Mouse (Mus musculus): ENCODE measurements around the gene Pdia2.

Gene Pdia2

GRCm38 (mm10) chr17:26198892-26199291, at the start of gene Pdia2:
TSS of gene Pdia2 (minus strand) at chr17:26199087.
- DNase-seq: no peak

DNA sequence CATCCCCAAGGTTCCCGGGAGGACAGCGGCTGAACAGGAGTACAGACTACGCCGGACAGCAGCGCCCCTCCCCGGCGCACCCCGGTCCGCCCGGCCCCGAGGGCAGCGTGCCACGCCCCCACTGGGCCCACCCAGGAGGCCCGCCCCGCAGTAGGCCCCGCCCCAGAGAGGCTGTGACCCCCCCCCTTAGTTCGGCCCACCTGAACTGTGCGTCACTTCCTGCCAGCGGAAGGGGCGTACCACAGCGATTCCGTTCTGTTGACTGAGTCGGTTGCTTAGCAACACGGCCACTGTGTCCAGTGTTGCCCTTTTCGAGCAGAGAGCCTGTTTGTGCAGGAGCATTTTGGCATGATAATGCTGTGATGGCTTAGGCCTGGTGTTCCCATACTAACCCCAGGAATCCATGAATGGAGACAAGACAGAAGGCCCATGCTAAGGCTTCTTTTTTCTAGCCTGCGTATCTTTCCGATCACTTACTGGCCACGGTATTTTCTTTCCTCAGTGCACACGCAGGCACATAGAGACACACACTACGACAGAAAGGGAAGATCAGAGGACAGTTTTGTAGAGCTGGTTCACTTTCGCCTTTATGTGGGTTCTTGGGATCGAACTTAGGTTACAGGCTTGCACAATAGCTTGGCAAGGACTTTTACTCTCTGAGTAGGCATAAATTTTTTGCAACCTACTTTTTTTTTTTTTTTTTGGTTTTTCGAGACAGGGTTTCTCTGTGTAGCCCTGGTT, 45.4 kb upstream of the Pdia2 start, which contains the start of gene Fam234a:
Gene Fam234a (minus strand): TSS at position 142 of the 741 bp plus-strand sequence.
- DNase-seq: peak; percentile 98 to 99

DNA sequence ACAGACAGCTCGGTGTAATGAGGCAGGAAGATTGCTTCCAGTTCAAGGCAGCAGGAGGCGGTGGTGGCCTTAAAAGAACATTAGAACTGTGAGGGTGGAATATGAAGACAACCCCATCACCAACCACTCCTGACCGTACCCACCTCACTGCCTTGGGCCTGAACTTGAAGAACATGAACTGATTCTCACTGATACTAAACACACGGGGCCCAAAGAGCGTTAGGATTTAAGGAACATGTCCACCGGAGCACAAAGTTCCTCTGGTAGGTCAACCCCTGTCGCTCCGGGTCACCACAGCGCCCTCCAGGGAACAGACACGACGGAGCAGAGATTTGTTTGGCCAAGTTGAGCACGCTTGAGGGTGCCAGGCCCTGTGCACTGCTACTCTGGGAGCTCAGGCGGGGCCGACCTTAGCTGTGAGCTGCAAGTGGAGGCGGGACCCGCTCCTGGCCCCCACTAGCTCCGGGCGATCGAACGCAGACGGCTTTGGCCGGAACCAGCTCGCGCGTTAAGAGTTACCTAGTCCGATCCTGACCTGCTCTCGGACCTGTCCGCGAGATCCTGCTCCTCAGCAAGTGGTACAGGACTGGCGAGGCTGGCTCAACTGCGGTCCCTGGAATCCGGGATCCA, 44.7 kb upstream of the Pdia2 start:
- peak; percentile 76 to 91 for DNase-seq

GRCm38 (mm10) chr17:26240990-26241389, 42.1 kb upstream of the Pdia2 start:
- no peak for DNase-seq

- no peak for DNase-seq
Observed at GRCm38 (mm10) chr17:26240120-26240790, 41.4 kb upstream of the Pdia2 start.

DNA sequence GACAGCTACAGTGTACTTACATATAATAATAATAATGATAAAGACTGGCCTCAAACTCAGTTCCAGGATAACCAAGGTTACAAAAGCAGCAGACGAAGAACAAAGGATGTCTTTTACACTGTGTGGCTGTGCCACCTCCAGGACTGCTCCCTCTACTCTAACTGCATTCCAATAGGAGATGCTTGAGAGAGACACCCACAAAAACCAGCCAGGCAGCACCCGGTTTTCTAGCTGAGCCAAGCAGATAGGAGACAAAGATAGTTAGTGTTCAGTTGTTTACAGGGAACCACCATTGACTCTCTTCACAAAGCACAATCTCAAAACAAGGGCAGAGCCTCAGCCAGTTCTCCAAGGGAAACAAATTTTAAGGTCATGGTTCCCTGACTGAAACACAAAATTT, 40.7 kb upstream of the Pdia2 start:
- no peak for DNase-seq

DNA sequence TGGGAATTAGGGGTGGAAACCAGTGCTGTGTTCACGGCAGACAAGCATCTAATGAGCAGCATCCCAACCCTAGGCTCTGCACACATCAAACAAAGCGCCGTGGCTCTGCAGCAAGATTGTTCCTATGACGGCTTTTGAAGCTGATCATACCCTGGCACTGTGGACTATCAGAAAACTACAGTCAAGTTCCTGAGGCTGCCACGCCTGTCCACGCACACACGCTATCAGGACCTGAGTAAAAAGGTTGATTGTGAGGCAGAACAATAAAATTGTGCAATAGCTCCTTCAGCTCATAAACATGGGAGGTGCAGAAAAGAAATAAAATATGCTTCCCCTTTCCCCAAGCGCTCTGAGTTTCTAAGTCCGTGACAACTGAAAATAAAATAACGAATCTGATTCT, 38.8 kb upstream of the Pdia2 start:
- no peak for DNase-seq

- DNase-seq: no peak
Observed at GRCm38 (mm10) chr17:26235077-26235815, 36.4 kb upstream of the Pdia2 start.

- no peak for DNase-seq
Observed at GRCm38 (mm10) chr17:26234386-26234785, 35.5 kb upstream of the Pdia2 start.

DNA sequence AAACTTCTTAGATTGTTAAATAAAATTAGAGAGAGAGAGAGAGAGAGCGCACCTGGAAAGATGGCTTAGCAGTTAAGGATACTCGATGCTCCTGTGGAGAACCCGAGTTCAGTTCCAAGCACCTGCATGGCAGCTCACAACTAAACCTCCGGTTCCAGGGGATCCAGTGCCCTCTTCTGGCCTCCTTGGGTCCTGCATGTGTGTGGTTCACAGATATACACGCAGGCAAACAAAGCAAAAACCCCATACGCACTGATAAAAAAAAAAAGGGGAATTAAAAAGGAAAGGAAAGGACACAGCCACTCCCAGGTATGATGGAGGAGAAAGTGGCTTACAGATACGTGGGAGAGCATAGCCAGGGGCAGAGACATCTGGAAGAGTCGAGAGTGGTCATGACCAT, 34.0 kb upstream of the Pdia2 start:
- peak in 1 of 2 experiments; percentile 23 for DNase-seq

DNA sequence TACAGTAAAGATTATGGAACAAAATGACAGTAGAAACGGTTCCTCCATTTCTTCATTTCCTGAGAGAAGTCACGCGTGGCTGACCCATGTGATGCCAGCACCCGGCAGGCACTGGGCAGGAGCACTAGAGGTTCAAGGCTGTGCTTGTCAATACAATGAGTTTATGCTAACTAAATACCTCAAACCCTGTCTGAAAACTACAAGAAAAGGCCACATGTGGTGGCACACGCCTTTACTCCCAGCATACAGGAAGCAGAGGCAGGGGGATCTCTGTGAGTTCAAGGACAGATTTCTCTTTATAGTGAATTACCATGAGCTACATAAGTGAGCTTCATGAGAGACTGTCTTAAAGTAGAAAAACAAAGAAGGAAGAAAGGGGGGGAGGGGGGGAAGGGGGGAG, 32.3 kb upstream of the Pdia2 start:
- no peak for DNase-seq

DNA sequence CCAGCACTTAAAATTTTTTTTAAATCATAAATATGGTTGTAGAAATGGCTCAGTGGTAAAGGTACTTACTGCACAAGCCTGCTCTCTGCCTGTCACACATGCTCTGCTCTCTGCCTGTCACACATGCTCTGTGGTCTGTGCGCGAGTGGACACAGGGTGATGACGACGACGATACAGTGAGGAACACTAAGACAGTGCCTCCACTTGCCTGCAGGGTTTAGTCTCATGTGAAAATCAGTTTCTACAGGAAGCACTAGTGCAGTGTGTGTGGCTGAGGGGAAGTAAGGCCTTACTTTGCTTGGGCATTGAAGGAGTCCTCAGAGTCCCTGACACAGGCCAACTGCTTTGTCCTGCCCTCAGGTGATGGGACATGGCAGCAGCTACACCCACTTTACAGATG, 30.9 kb upstream of the Pdia2 start:
- no peak for DNase-seq

DNA sequence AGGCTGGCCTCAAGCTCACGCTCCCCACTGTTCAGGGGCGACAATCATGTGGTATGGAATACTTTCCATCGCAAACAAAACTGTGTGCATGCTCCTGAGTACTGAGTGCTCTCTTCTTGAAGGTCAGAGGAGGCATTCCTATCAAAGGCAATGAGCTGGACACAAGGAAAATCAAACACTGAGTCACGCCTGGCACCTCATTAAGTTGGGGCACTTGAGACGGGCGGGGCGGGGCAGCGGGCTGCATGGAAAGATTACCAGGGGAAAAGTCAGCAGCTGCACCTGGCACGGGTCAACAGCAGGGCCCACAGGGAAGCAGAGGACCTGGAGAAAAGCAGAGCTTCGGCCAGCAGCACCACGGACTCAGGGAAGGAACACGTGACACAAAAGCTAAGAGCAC, 26.3 kb upstream of the Pdia2 start:
- DNase-seq: peak; percentile 55 to 81

GRCm38 (mm10) chr17:26221508-26221907, 22.6 kb upstream of the Pdia2 start:
- peak in 1 of 2 experiments; percentile 56 for DNase-seq

DNA sequence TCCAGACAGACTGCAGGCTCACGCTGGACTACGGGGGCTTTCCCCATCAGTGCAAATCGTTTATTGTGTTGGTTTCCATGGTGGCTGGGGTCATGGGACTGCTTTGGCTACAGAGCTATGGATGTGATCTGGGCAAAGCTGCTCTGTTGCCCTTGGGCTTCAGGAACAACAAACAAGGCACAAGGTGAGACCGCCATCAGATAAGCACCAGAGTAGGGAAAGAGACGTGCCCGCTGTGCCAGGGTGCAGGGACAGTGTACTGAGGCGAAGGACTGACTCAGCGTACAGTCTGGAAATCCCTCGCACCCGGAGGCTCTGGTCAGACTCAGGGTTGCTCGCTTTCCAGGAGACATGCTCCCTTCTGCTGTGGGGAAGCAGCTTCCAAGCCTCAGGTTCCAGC, 13.8 kb upstream of the Pdia2 start:
- DNase-seq: no peak

GRCm38 (mm10) chr17:26212241-26212640, 13.4 kb upstream of the Pdia2 start:
- no peak for DNase-seq

GRCm38 (mm10) chr17:26207686-26208085, 8.8 kb upstream of the Pdia2 start, which contains the start of gene Arhgdig:
TSS of gene Arhgdig (minus strand) at chr17:26207786.
- no peak for DNase-seq

GRCm38 (mm10) chr17:26206392-26206791, 7.5 kb upstream of the Pdia2 start:
- DNase-seq: no peak

- DNase-seq: no peak
Observed at GRCm38 (mm10) chr17:26204766-26205165, 5.9 kb upstream of the Pdia2 start.

DNA sequence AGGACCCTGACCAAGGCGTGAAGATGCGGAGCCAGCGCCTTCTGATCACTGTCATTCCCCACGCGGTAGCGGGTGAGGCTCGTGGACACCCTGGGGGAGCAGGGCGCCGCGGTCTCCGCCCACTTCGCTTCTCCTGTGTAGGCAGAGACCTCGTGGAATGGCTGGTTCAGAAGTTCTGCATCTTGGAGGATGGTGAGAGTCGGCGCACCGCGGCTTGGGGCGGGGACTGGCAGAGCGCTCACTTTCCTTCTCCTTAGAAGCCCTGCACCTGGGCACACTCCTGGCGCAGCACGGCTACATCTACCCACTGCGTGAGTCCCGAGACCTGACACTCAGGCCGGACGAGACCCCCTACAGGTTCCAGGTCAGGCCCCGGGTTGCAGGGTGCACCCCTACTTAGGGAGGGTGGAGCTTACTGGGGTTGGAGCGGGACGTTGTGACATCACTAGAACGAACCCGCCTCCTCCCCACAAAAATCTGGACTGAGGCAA, 4.5 kb upstream of the Pdia2 start:
- peak; percentile 32 to 56 for DNase-seq

DNA sequence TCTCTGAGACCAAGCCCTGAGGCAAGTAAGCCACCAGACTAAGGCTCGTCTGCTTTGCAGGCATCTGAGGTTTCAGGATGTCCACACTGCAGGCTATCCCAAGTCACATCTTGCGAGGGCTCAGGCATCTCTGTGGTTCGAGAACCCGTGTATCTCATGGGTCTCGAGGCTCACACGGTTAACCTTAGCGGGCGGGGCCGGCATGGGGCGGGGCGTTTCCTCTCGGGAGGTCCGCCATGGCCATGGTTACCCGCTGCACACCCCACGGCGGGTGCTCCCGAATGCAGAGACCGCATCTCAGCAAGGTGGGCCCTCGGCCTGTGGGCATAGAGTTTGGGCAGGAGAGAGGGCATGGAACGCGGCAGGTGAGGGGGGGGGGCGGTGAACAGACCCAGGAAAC, 3.9 kb upstream of the Pdia2 start, which contains the start of gene Rgs11:
Gene Rgs11 (plus strand): TSS at position 215 of the 400 bp plus-strand sequence.
- peak; percentile 46 to 61 for DNase-seq

DNA sequence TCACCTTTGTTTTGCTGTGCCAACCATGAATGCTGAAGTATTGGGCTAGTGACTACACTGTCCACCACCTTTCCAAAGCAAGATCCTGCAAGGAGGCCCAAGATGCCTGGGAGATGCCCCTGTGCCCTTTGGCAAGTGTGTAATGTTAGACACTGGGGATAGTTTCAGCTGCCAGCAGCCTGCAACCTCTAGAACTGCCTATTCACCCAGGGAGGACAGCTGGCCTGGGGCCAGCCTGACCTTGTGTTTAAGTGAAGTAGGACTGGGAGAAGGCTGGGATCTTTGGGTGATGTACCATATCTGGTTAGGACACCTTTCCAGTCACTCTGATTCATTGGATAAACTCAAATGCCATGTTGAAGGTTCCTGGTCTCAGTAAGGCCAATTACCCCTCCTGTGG, 3.1 kb upstream of the Pdia2 start:
- peak in 1 of 2 experiments; percentile 38 for DNase-seq
